Mouse (Mus musculus): Measurements from ENCODE around the gene Nusap1. TPM values are rescaled to one million over a fixed set of nuclear protein-coding genes. Genes with fewer than 3 reads are reported as not detected.

Nusap1 gene
- polyA plus RNA-seq (2015; fragmentation: Nextera tagmentation; extraction: Ambion mirVana), result 62.7 and 65.4 TPM in 2 replicates

- under 1% methylated on average over 55 of the region's 55 CpGs for WGBS
Measured at GRCm38 (mm10) chr2:119618199-119618982, at the start of gene Nusap1, which contains the start of gene Oip5. Gene Nusap1 (plus strand): TSS chr2:119618298. Gene Oip5 (minus strand): TSS chr2:119618469.

GRCm38 (mm10) chr2:119572471-119572870, 45.6 kb upstream of the Nusap1 start:
- H3K36me3 ChIP-seq (ENCODE audit: control insufficient read depth, insufficient read depth, low read length), result no peaks in the 10 kb centered on the region
- no peaks in the 10 kb centered on the region for H3K4me1 ChIP-seq (ENCODE audit: control insufficient read depth, insufficient read depth, low read length)
- H3K27me3 ChIP-seq (ENCODE audit: control insufficient read depth, insufficient read depth, low read length), result no peaks in the 10 kb centered on the region
- H3K9me3 ChIP-seq (replicated peaks; ENCODE audit: control insufficient read depth, low read length), result no peaks in the 10 kb centered on the region
- no peak overlapping the region for H3K4me3 ChIP-seq (replicated peaks; ENCODE audit: low read length)
- no peak overlapping the region for H3K9ac ChIP-seq (ENCODE audit: low read length)
- no peak for ATAC-seq (ENCODE audit: insufficient read depth, low FRiP score)
- H3K4me2 ChIP-seq (ENCODE audit: low read depth, low read length), result no peak overlapping the region
- no peak overlapping the region for H3K27ac ChIP-seq (ENCODE audit: low read length)
- 88% methylated on average over 1 of the region's 1 CpGs for WGBS

More at GRCm38 (mm10) chr2:119618199-119618982, at the start of gene Nusap1, which contains the start of gene Oip5:
- Histone ChIP-seq H3K9me3 (replicated peaks; ENCODE audit: control insufficient read depth, low read length) (no peaks in the 10 kb centered on the region), H3K27me3 (ENCODE audit: control insufficient read depth, insufficient read depth, low read length) (no peaks in the 10 kb centered on the region), H3K4me3 (replicated peaks; ENCODE audit: low read length) (peak within 1 kb of the TSS; percentile 94), H3K4me1 (ENCODE audit: control insufficient read depth, insufficient read depth, low read length) (peaks cover 18% of the 10 kb centered on the region), H3K36me3 (ENCODE audit: control insufficient read depth, insufficient read depth, low read length) (no peaks in the 10 kb centered on the region), H3K27ac (ENCODE audit: low read length) (peak within 1 kb of the TSS; percentile 64), H3K9ac (ENCODE audit: low read length) (peak within 1 kb of the TSS; percentile 84), H3K4me2 (ENCODE audit: low read depth, low read length) (peak within 1 kb of the TSS; percentile 84)
- peak; percentile 100 for ATAC-seq (ENCODE audit: insufficient read depth, low FRiP score)

GRCm38 (mm10) chr2:119581571-119581970, 36.5 kb upstream of the Nusap1 start:
- no peaks in the 10 kb centered on the region for H3K9me3 ChIP-seq (replicated peaks; ENCODE audit: control insufficient read depth, low read length)
- H3K4me1 ChIP-seq (ENCODE audit: control insufficient read depth, insufficient read depth, low read length), result no peaks in the 10 kb centered on the region
- no peak overlapping the region for H3K4me2 ChIP-seq (ENCODE audit: low read depth, low read length)
- H3K36me3 ChIP-seq (ENCODE audit: control insufficient read depth, insufficient read depth, low read length), result 0 out of 2 replicates have a peak, but pooled peaks cover 4% of the 10 kb centered on the region
- no peak overlapping the region for H3K9ac ChIP-seq (ENCODE audit: low read length)
- H3K27me3 ChIP-seq (ENCODE audit: control insufficient read depth, insufficient read depth, low read length), result no peaks in the 10 kb centered on the region
- WGBS, result 81% methylated on average over 3 of the region's 3 CpGs
- ATAC-seq (ENCODE audit: insufficient read depth, low FRiP score), result no peak
- no peak overlapping the region for H3K4me3 ChIP-seq (replicated peaks; ENCODE audit: low read length)
- no peak overlapping the region for H3K27ac ChIP-seq (ENCODE audit: low read length)

- H3K27me3 ChIP-seq (ENCODE audit: control insufficient read depth, insufficient read depth, low read length), result no peaks in the 10 kb centered on the region
- H3K4me1 ChIP-seq (ENCODE audit: control insufficient read depth, insufficient read depth, low read length), result no peaks in the 10 kb centered on the region
- H3K9me3 ChIP-seq (replicated peaks; ENCODE audit: control insufficient read depth, low read length), result no peaks in the 10 kb centered on the region
- no peak for ATAC-seq (ENCODE audit: insufficient read depth, low FRiP score)
- 65% methylated on average over 2 of the region's 2 CpGs for WGBS
- 0 out of 2 replicates have a peak, but pooled peaks cover 4% of the 10 kb centered on the region for H3K36me3 ChIP-seq (ENCODE audit: control insufficient read depth, insufficient read depth, low read length)
- H3K9ac ChIP-seq (ENCODE audit: low read length), result no peak overlapping the region
- H3K4me3 ChIP-seq (replicated peaks; ENCODE audit: low read length), result no peak overlapping the region
- no peak overlapping the region for H3K4me2 ChIP-seq (ENCODE audit: low read depth, low read length)
- H3K27ac ChIP-seq (ENCODE audit: low read length), result no peak overlapping the region
Measured at GRCm38 (mm10) chr2:119583439-119583838, 34.7 kb upstream of the Nusap1 start.

- H3K27ac ChIP-seq (ENCODE audit: low read length), result no peak overlapping the region
- 79% methylated on average over 8 of the region's 8 CpGs for WGBS
- no peak for ATAC-seq (ENCODE audit: insufficient read depth, low FRiP score)
Measured at GRCm38 (mm10) chr2:119584282-119584681, 33.8 kb upstream of the Nusap1 start.

GRCm38 (mm10) chr2:119587383-119587782, 30.7 kb upstream of the Nusap1 start:
- Histone ChIP-seq H3K9ac (ENCODE audit: low read length) (no peak overlapping the region), H3K4me2 (ENCODE audit: low read depth, low read length) (no peak overlapping the region), H3K27ac (ENCODE audit: low read length) (no peak overlapping the region), H3K4me3 (replicated peaks; ENCODE audit: low read length) (no peak overlapping the region), H3K27me3 (ENCODE audit: control insufficient read depth, insufficient read depth, low read length) (no peaks in the 10 kb centered on the region), H3K4me1 (ENCODE audit: control insufficient read depth, insufficient read depth, low read length) (no peaks in the 10 kb centered on the region), H3K9me3 (replicated peaks; ENCODE audit: control insufficient read depth, low read length) (no peaks in the 10 kb centered on the region), H3K36me3 (ENCODE audit: control insufficient read depth, insufficient read depth, low read length) (no peaks in the 10 kb centered on the region)
- no peak for ATAC-seq (ENCODE audit: insufficient read depth, low FRiP score)
- 20% methylated on average over 4 of the region's 4 CpGs for WGBS

More at GRCm38 (mm10) chr2:119584282-119584681, 33.8 kb upstream of the Nusap1 start:
- H3K4me1 ChIP-seq (ENCODE audit: control insufficient read depth, insufficient read depth, low read length), result no peaks in the 10 kb centered on the region
- H3K27me3 ChIP-seq (ENCODE audit: control insufficient read depth, insufficient read depth, low read length), result no peaks in the 10 kb centered on the region
- H3K9ac ChIP-seq (ENCODE audit: low read length), result no peak overlapping the region
- no peaks in the 10 kb centered on the region for H3K9me3 ChIP-seq (replicated peaks; ENCODE audit: control insufficient read depth, low read length)
- H3K4me2 ChIP-seq (ENCODE audit: low read depth, low read length), result no peak overlapping the region
- H3K36me3 ChIP-seq (ENCODE audit: control insufficient read depth, insufficient read depth, low read length), result 0 out of 2 replicates have a peak, but pooled peaks cover 2% of the 10 kb centered on the region
- no peak overlapping the region for H3K4me3 ChIP-seq (replicated peaks; ENCODE audit: low read length)

- Histone ChIP-seq H3K4me2 (ENCODE audit: low read depth, low read length) (no peak overlapping the region), H3K9me3 (replicated peaks; ENCODE audit: control insufficient read depth, low read length) (no peaks in the 10 kb centered on the region), H3K4me3 (replicated peaks; ENCODE audit: low read length) (no peak overlapping the region), H3K36me3 (ENCODE audit: control insufficient read depth, insufficient read depth, low read length) (no peaks in the 10 kb centered on the region), H3K27me3 (ENCODE audit: control insufficient read depth, insufficient read depth, low read length) (no peaks in the 10 kb centered on the region), H3K9ac (ENCODE audit: low read length) (no peak overlapping the region), H3K4me1 (ENCODE audit: control insufficient read depth, insufficient read depth, low read length) (peaks cover 14% of the 10 kb centered on the region; the same call in 1 of the 2 replicates), H3K27ac (ENCODE audit: low read length) (no peak overlapping the region)
- no peak for ATAC-seq (ENCODE audit: insufficient read depth, low FRiP score)
- 88% methylated on average over 3 of the region's 3 CpGs for WGBS
Measured at GRCm38 (mm10) chr2:119591247-119591646, 26.9 kb upstream of the Nusap1 start.

GRCm38 (mm10) chr2:119593765-119594112, 24.4 kb upstream of the Nusap1 start:
- Histone ChIP-seq H3K4me1 (ENCODE audit: control insufficient read depth, insufficient read depth, low read length) (peaks cover 14% of the 10 kb centered on the region; the same call in 1 of the 2 replicates), H3K36me3 (ENCODE audit: control insufficient read depth, insufficient read depth, low read length) (0 out of 2 replicates have a peak, but pooled peaks cover 5% of the 10 kb centered on the region), H3K9me3 (replicated peaks; ENCODE audit: control insufficient read depth, low read length) (no peaks in the 10 kb centered on the region), H3K4me3 (replicated peaks; ENCODE audit: low read length) (peak overlapping the region; percentile 93), H3K4me2 (ENCODE audit: low read depth, low read length) (peak overlapping the region; percentile 51), H3K9ac (ENCODE audit: low read length) (peak overlapping the region; percentile 48), H3K27ac (ENCODE audit: low read length) (peak overlapping the region; percentile 77), H3K27me3 (ENCODE audit: control insufficient read depth, insufficient read depth, low read length) (no peaks in the 10 kb centered on the region)
- ATAC-seq (ENCODE audit: insufficient read depth, low FRiP score), result peak; percentile 11; the same call in 1 of the 2 replicates
- 6% methylated on average over 7 of the region's 7 CpGs for WGBS

All from stomach, embryonic 16.5 days (tissue).